Mouse (Mus musculus): ENCODE measurements around the gene Slc25a25. TPM values are rescaled to one million over a fixed set of nuclear protein-coding genes. Genes with fewer than 3 reads are reported as not detected.
A peak's percentile ranks its signal among the peaks of the same experiment; 100 is the strongest.

The Slc25a25 gene
- polyA plus RNA-seq, 1 experiment from 2014 or later, result 15.8 TPM

GRCm38 (mm10) chr2:32441550-32441949, 9.7 kb downstream of the Slc25a25 start:
- H3K9me3 ChIP-seq (ENCODE audit: control insufficient read depth, low read length), result no peaks in the 10 kb centered on the region
- no peak overlapping the region for H3K4me2 ChIP-seq (ENCODE audit: low read depth, low read length)
- DNase-seq (ENCODE audit: low spot score) (no peak), ATAC-seq (ENCODE audit: low read depth) (no peak)
- H3K27me3 ChIP-seq (replicated peaks; ENCODE audit: control insufficient read depth, insufficient read depth, low read length), result no peaks in the 10 kb centered on the region
- no peak overlapping the region for H3K27ac ChIP-seq (replicated peaks; ENCODE audit: low read depth, low read length)
- H3K9ac ChIP-seq (ENCODE audit: low read depth, low read length), result no peak overlapping the region
- H3K4me1 ChIP-seq (ENCODE audit: control insufficient read depth, insufficient read depth, low read length), result peaks cover 13% of the 10 kb centered on the region
- H3K4me3 ChIP-seq (ENCODE audit: low read depth, low read length), result no peak overlapping the region
- 86% methylated on average over 2 of the region's 2 CpGs for WGBS
- 0 out of 2 replicates have a peak, but pooled peaks cover 4% of the 10 kb centered on the region for H3K36me3 ChIP-seq (ENCODE audit: control insufficient read depth, insufficient read depth, low read length)

- Histone ChIP-seq H3K4me1 (ENCODE audit: control insufficient read depth, insufficient read depth, low read length) (peaks cover 12% of the 10 kb centered on the region), H3K27ac (replicated peaks; ENCODE audit: low read depth, low read length) (0 out of 2 replicates have a peak overlapping the region, but pooled peaks have one; percentile 54), H3K4me2 (ENCODE audit: low read depth, low read length) (no peak overlapping the region), H3K9ac (ENCODE audit: low read depth, low read length) (no peak overlapping the region), H3K9me3 (ENCODE audit: control insufficient read depth, low read length) (no peaks in the 10 kb centered on the region), H3K4me3 (ENCODE audit: low read depth, low read length) (no peak overlapping the region), H3K36me3 (ENCODE audit: control insufficient read depth, insufficient read depth, low read length) (0 out of 2 replicates have a peak, but pooled peaks cover 4% of the 10 kb centered on the region), H3K27me3 (replicated peaks; ENCODE audit: control insufficient read depth, insufficient read depth, low read length) (no peaks in the 10 kb centered on the region)
- ATAC-seq (ENCODE audit: low read depth) (no peak), DNase-seq (ENCODE audit: low spot score) (no peak)
- WGBS, result 70% methylated on average over 1 of the region's 1 CpGs
These were observed 10.6 kb downstream of the Slc25a25 start for GRCm38 (mm10) chr2:32440632-32441031.

GRCm38 (mm10) chr2:32440164-32440563, 11.1 kb downstream of the Slc25a25 start:
- peak overlapping the region; percentile 54; the same call in 1 of the 2 replicates for H3K27ac ChIP-seq (replicated peaks; ENCODE audit: low read depth, low read length)
- no peak overlapping the region for H3K4me2 ChIP-seq (ENCODE audit: low read depth, low read length)
- ATAC-seq (ENCODE audit: low read depth), result no peak
- no peak for DNase-seq (ENCODE audit: low spot score)
- H3K9ac ChIP-seq (ENCODE audit: low read depth, low read length), result no peak overlapping the region
- no peak overlapping the region for H3K4me3 ChIP-seq (ENCODE audit: low read depth, low read length)
- no peaks in the 10 kb centered on the region for H3K27me3 ChIP-seq (replicated peaks; ENCODE audit: control insufficient read depth, insufficient read depth, low read length)
- H3K36me3 ChIP-seq (ENCODE audit: control insufficient read depth, insufficient read depth, low read length), result 0 out of 2 replicates have a peak, but pooled peaks cover under 1% of the 10 kb centered on the region
- no peaks in the 10 kb centered on the region for H3K9me3 ChIP-seq (ENCODE audit: control insufficient read depth, low read length)
- WGBS, result 57% methylated on average over 2 of the region's 2 CpGs
- peaks cover 12% of the 10 kb centered on the region for H3K4me1 ChIP-seq (ENCODE audit: control insufficient read depth, insufficient read depth, low read length)

- Histone ChIP-seq H3K36me3 (ENCODE audit: control insufficient read depth, insufficient read depth, low read length) (no peaks in the 10 kb centered on the region), H3K4me2 (ENCODE audit: low read depth, low read length) (no peak overlapping the region), H3K4me3 (ENCODE audit: low read depth, low read length) (no peak overlapping the region), H3K27me3 (replicated peaks; ENCODE audit: control insufficient read depth, insufficient read depth, low read length) (no peaks in the 10 kb centered on the region), H3K27ac (replicated peaks; ENCODE audit: low read depth, low read length) (no peak overlapping the region; the same call in 1 of the 2 replicates), H3K4me1 (ENCODE audit: control insufficient read depth, insufficient read depth, low read length) (peaks cover 12% of the 10 kb centered on the region), H3K9ac (ENCODE audit: low read depth, low read length) (no peak overlapping the region), H3K9me3 (ENCODE audit: control insufficient read depth, low read length) (no peaks in the 10 kb centered on the region)
- WGBS, result 46% methylated on average over 6 of the region's 6 CpGs
- ATAC-seq (ENCODE audit: low read depth) (no peak), DNase-seq (ENCODE audit: low spot score) (no peak)
These were observed 12.1 kb downstream of the Slc25a25 start for GRCm38 (mm10) chr2:32439177-32439576.

- no peak for DNase-seq (ENCODE audit: low spot score)
- Histone ChIP-seq H3K27me3 (replicated peaks; ENCODE audit: control insufficient read depth, insufficient read depth, low read length) (no peaks in the 10 kb centered on the region), H3K4me1 (ENCODE audit: control insufficient read depth, insufficient read depth, low read length) (peaks cover 12% of the 10 kb centered on the region), H3K4me2 (ENCODE audit: low read depth, low read length) (no peak overlapping the region), H3K27ac (replicated peaks; ENCODE audit: low read depth, low read length) (no peak overlapping the region), H3K36me3 (ENCODE audit: control insufficient read depth, insufficient read depth, low read length) (no peaks in the 10 kb centered on the region), H3K9ac (ENCODE audit: low read depth, low read length) (no peak overlapping the region), H3K9me3 (ENCODE audit: control insufficient read depth, low read length) (no peaks in the 10 kb centered on the region), H3K4me3 (ENCODE audit: low read depth, low read length) (no peak overlapping the region)
- no peak for ATAC-seq (ENCODE audit: low read depth)
- 80% methylated on average over 3 of the region's 3 CpGs for WGBS
These were observed 12.5 kb downstream of the Slc25a25 start for GRCm38 (mm10) chr2:32438733-32439132.

- Histone ChIP-seq H3K4me2 (ENCODE audit: low read depth, low read length) (no peak overlapping the region), H3K4me1 (ENCODE audit: control insufficient read depth, insufficient read depth, low read length) (peaks cover 12% of the 10 kb centered on the region), H3K27me3 (replicated peaks; ENCODE audit: control insufficient read depth, insufficient read depth, low read length) (no peaks in the 10 kb centered on the region), H3K36me3 (ENCODE audit: control insufficient read depth, insufficient read depth, low read length) (no peaks in the 10 kb centered on the region), H3K27ac (replicated peaks; ENCODE audit: low read depth, low read length) (peak overlapping the region; percentile 50; the same call in 1 of the 2 replicates), H3K9me3 (ENCODE audit: control insufficient read depth, low read length) (no peaks in the 10 kb centered on the region), H3K4me3 (ENCODE audit: low read depth, low read length) (no peak overlapping the region), H3K9ac (ENCODE audit: low read depth, low read length) (no peak overlapping the region)
- no peak for ATAC-seq (ENCODE audit: low read depth)
- WGBS, result 44% methylated on average over 2 of the region's 2 CpGs
- no peak for DNase-seq (ENCODE audit: low spot score)
These were observed 13.6 kb downstream of the Slc25a25 start for GRCm38 (mm10) chr2:32437612-32438166.

- WGBS, result 56% methylated on average over 3 of the region's 3 CpGs
- DNase-seq (ENCODE audit: low spot score) (peak; percentile 73), ATAC-seq (ENCODE audit: low read depth) (peak; percentile 68)
- Histone ChIP-seq H3K4me1 (ENCODE audit: control insufficient read depth, insufficient read depth, low read length) (peaks cover 12% of the 10 kb centered on the region), H3K4me2 (ENCODE audit: low read depth, low read length) (no peak overlapping the region), H3K27me3 (replicated peaks; ENCODE audit: control insufficient read depth, insufficient read depth, low read length) (no peaks in the 10 kb centered on the region), H3K27ac (replicated peaks; ENCODE audit: low read depth, low read length) (peak overlapping the region; percentile 59; the same call in 1 of the 2 replicates), H3K36me3 (ENCODE audit: control insufficient read depth, insufficient read depth, low read length) (no peaks in the 10 kb centered on the region), H3K9me3 (ENCODE audit: control insufficient read depth, low read length) (no peaks in the 10 kb centered on the region), H3K4me3 (ENCODE audit: low read depth, low read length) (no peak overlapping the region), H3K9ac (ENCODE audit: low read depth, low read length) (no peak overlapping the region)
These were observed 14.4 kb downstream of the Slc25a25 start for GRCm38 (mm10) chr2:32436686-32437372.

- Histone ChIP-seq H3K27ac (replicated peaks; ENCODE audit: low read depth, low read length) (peak overlapping the region; percentile 80), H3K9ac (ENCODE audit: low read depth, low read length) (peak overlapping the region; percentile 61), H3K4me1 (ENCODE audit: control insufficient read depth, insufficient read depth, low read length) (peaks cover 33% of the 10 kb centered on the region), H3K9me3 (ENCODE audit: control insufficient read depth, low read length) (no peaks in the 10 kb centered on the region), H3K4me3 (ENCODE audit: low read depth, low read length) (peak overlapping the region; percentile 38), H3K36me3 (ENCODE audit: control insufficient read depth, insufficient read depth, low read length) (no peaks in the 10 kb centered on the region), H3K27me3 (replicated peaks; ENCODE audit: control insufficient read depth, insufficient read depth, low read length) (no peaks in the 10 kb centered on the region), H3K4me2 (ENCODE audit: low read depth, low read length) (peak overlapping the region; percentile 63)
- ATAC-seq (ENCODE audit: low read depth), result peak; percentile 95
- WGBS, result 6% methylated on average over 18 of the region's 18 CpGs
- peak; percentile 97 for DNase-seq (ENCODE audit: low spot score)
These were observed 20.3 kb downstream of the Slc25a25 start for GRCm38 (mm10) chr2:32430701-32431676.
